Mouse (Mus musculus): ENCODE results near the gene Unc5c. TPM values are rescaled to one million over a fixed set of nuclear protein-coding genes. Genes with fewer than 3 reads are reported as not detected.

The Unc5c gene
- 18.9 and 22.6 TPM in 2 replicates for polyA plus RNA-seq (2015; fragmentation: Nextera tagmentation; extraction: Ambion mirVana)

DNA sequence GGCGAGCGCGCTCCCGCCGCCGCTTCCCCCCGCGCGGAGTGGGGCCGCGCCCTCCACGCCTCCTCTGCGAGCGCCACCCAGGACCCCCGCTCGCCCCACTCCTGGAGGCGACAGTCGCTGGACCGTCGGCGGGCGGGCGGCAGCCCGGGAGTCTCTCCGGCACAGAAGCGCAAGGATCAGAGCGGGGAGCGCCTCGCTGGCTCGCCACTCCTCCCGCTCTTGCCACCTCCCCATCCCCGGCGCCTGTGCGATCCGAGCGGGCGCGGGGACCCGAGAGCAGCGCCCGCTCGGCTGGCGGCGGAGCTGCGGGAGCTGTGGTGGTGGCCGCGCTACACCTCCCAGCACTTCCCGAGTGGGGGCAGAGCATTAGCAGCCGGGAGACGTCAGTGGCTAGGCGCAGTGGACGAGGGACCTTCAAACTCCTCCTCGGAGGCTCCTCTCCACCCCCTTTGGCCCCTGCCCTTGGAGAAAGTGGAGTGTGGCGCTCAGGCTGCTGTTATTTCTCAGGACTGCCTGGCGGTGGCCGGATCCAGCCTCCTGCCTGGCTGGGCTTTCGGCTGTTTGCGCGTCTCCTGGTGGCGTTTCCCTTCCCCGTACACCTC lies at the start of gene Unc5c:
TSS of gene Unc5c (plus strand) at position 113 of the 602 bp plus-strand sequence.
- Histone ChIP-seq H3K9ac (peak within 1 kb of the TSS; percentile 81), H3K4me1 (peaks cover 16% of the 10 kb centered on the region; the same call in 1 of the 2 replicates), H3K4me2 (peak within 1 kb of the TSS; percentile 94), H3K27me3 (peaks cover 28% of the 10 kb centered on the region), H3K36me3 (no peaks in the 10 kb centered on the region), H3K27ac (peak within 1 kb of the TSS; percentile 89), H3K9me3 (no peaks in the 10 kb centered on the region), H3K4me3 (peak within 1 kb of the TSS; percentile 82)
- WGBS, result under 1% methylated on average over 55 of the region's 61 CpGs
- peak; percentile 82 for ATAC-seq (ENCODE audit: insufficient number of reproducible peaks, insufficient read depth, low FRiP score, low TSS enrichment, low read depth)

DNA sequence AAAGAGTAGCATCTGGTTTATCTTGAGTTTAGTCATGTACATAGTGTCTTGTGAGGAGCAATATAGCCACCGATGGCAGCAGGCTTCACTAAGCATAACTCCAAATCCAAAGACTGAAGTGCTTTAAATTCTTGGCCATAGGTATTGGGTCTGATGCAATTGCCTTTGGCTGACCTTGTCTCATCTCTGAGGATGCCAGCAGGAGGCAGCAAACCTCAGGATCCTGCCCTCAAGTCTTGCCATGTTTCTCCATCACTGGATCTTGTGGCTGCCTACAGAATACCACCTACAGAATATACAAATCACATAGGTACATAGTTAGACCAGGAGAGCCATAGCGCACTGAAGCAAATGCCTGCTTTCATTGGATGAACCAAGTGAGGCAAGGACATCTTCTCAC lies 7.5 kb upstream of the Unc5c start:
- ATAC-seq (ENCODE audit: insufficient number of reproducible peaks, insufficient read depth, low FRiP score, low TSS enrichment, low read depth), result no peak

DNA sequence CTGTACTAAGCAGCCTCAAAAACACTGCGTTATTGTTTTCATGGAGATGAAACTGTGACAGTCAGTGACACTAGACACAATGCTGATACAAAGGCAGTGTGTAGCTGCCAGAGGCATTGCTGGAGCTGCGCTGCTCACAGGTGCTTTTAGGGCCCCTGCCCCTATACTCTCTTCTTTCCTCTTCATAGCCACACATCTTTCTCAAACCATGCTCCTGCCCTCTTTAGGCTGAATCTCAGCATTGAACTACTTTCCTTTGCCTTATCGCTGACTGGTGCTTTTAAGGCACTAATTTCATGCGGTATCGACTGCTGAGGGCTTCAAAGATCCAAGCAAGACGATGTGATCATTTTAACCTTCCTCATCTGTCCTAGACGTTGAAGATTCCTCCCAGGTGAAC lies 2.5 kb upstream of the Unc5c start:
- Histone ChIP-seq H3K27me3 (peaks cover 28% of the 10 kb centered on the region), H3K4me2 (no peak overlapping the region), H3K4me3 (no peak overlapping the region), H3K4me1 (peaks cover 12% of the 10 kb centered on the region; the same call in 1 of the 2 replicates), H3K27ac (no peak overlapping the region), H3K9ac (no peak overlapping the region), H3K9me3 (no peaks in the 10 kb centered on the region), H3K36me3 (no peaks in the 10 kb centered on the region)
- ATAC-seq (ENCODE audit: insufficient number of reproducible peaks, insufficient read depth, low FRiP score, low TSS enrichment, low read depth), result no peak
- WGBS, result 56% methylated on average over 7 of the region's 7 CpGs

More for the DNA sequence above, 7.5 kb upstream of the Unc5c start:
- 79% methylated on average over 2 of the region's 2 CpGs for WGBS
- H3K9me3 ChIP-seq, result no peaks in the 10 kb centered on the region
- H3K4me1 ChIP-seq, result no peaks in the 10 kb centered on the region
- H3K36me3 ChIP-seq, result no peaks in the 10 kb centered on the region
- H3K9ac ChIP-seq, result no peak overlapping the region
- H3K27me3 ChIP-seq, result peaks cover 6% of the 10 kb centered on the region; the same call in 1 of the 2 replicates
- H3K4me2 ChIP-seq, result no peak overlapping the region
- H3K4me3 ChIP-seq, result no peak overlapping the region
- no peak overlapping the region for H3K27ac ChIP-seq

DNA sequence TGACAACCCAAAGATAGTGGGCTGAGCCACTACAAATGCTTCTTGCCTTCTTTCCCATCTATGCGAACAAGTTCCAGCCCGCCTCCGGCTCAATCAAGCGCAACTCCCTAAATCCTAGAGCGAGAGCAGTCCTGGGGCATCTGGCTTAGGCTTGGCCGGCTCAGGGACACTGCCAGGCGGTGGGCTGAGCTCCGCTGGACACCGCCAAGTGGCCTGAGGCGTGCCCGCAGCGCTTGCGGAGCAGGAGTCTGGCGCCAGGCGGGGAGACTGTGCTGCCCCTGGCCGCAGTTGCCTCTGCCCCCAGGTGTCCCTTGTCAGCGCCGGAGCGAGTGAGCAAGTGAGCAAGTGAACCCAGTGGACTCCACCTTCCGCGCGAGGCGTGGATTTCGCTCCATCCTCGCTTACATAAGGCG lies 319 bp upstream of the Unc5c start:
- Histone ChIP-seq H3K4me1 (peaks cover 16% of the 10 kb centered on the region; the same call in 1 of the 2 replicates), H3K4me2 (peak overlapping the region; percentile 94), H3K9ac (peak overlapping the region; percentile 81), H3K27ac (peak overlapping the region; percentile 89), H3K4me3 (peak overlapping the region; percentile 82), H3K36me3 (no peaks in the 10 kb centered on the region), H3K9me3 (no peaks in the 10 kb centered on the region), H3K27me3 (peaks cover 28% of the 10 kb centered on the region)
- WGBS, result 2% methylated on average over 26 of the region's 26 CpGs
- ATAC-seq (ENCODE audit: insufficient number of reproducible peaks, insufficient read depth, low FRiP score, low TSS enrichment, low read depth), result peak; percentile 29; the same call in 1 of the 2 replicates

DNA sequence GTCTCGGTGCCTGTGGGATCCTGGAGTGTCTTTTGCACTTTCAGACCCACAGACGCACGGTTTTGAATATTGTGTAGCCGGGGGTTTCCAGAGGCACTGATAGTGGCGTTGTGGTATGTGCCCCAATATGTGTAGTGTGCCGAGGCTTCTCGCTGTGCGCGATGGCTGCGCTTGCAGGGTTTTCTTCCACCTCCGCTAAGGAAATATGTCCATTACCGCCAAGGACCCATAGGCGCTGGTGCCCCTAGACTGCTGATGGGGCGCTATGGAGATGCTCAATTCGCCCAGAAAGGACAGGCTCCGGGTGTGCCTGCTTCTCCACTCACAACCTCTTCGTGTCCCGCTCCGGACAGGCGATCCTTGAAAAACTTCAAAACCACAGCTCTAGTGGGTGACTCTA lies 1.0 kb downstream of the Unc5c start:
- H3K4me2 ChIP-seq, result peak overlapping the region; percentile 94
- H3K27me3 ChIP-seq, result peaks cover 28% of the 10 kb centered on the region
- H3K9ac ChIP-seq, result peak overlapping the region; percentile 81
- under 1% methylated on average over 20 of the region's 20 CpGs for WGBS
- peak overlapping the region; percentile 82 for H3K4me3 ChIP-seq
- H3K36me3 ChIP-seq, result no peaks in the 10 kb centered on the region
- H3K4me1 ChIP-seq, result peaks cover 16% of the 10 kb centered on the region; the same call in 1 of the 2 replicates
- peak overlapping the region; percentile 89 for H3K27ac ChIP-seq
- ATAC-seq (ENCODE audit: insufficient number of reproducible peaks, insufficient read depth, low FRiP score, low TSS enrichment, low read depth), result no peak
- H3K9me3 ChIP-seq, result no peaks in the 10 kb centered on the region

DNA sequence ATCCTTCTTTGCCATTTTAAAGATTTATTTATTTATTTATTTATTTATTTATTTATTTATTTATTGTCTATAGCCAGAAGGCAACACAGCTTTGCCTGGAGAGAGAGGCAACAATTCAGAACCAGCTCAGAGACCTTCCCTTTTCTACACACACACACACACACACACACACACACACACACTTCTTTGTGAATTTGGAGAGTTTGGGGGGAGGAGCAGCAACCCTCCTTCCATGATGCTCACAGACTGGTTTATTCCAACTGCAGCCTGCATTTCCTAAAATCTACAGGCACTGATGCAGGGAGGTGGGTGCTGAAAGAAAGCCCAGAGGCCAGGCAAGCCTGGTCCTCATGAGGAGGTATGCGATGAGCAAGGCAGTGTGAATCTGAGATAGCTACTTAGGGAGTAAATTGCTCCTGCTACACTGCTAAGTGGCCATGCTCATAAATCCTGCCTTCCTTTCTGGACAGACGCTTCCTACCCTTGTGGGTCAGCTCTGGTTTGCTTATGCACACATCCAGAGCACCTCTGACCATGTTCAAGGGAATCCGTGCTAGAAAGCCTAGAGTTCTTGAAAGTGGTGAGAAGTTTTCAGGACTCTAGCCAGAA lies 1.8 kb downstream of the Unc5c start:
- peak overlapping the region; percentile 81 for H3K9ac ChIP-seq
- H3K4me2 ChIP-seq, result peak overlapping the region; percentile 94
- WGBS, result 14% methylated on average over 3 of the region's 3 CpGs
- ATAC-seq (ENCODE audit: insufficient number of reproducible peaks, insufficient read depth, low FRiP score, low TSS enrichment, low read depth), result no peak
- peaks cover 28% of the 10 kb centered on the region for H3K27me3 ChIP-seq
- H3K9me3 ChIP-seq, result no peaks in the 10 kb centered on the region
- H3K4me3 ChIP-seq, result peak overlapping the region; percentile 82
- peaks cover 16% of the 10 kb centered on the region; the same call in 1 of the 2 replicates for H3K4me1 ChIP-seq
- H3K27ac ChIP-seq, result peak overlapping the region; percentile 89
- no peaks in the 10 kb centered on the region for H3K36me3 ChIP-seq

DNA sequence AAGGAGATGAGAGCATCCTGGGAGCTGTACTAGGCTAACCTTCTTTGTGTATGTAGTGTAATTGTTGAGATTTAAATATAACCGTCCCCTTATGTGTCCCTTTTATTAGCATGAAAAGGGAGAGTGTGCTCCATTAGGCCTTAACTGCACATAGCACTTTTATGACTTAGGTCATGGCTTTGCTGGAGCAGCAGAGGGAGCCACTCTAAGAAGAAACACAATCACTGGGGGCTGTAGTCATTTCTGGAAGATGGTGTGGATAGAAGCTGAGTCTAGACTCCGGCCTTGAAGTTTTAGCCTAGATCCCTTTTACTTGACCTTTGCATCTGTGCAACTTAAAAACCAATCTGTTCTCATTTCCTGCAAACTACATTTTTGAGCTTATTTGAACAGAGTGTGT lies 4.3 kb downstream of the Unc5c start:
- Histone ChIP-seq H3K9ac (no peak overlapping the region), H3K4me3 (no peak overlapping the region), H3K9me3 (no peaks in the 10 kb centered on the region), H3K4me2 (peak overlapping the region; percentile 94), H3K27me3 (peaks cover 8% of the 10 kb centered on the region), H3K36me3 (no peaks in the 10 kb centered on the region), H3K27ac (no peak overlapping the region), H3K4me1 (peaks cover 14% of the 10 kb centered on the region; the same call in 1 of the 2 replicates)
- ATAC-seq (ENCODE audit: insufficient number of reproducible peaks, insufficient read depth, low FRiP score, low TSS enrichment, low read depth), result no peak
- 60% methylated on average over 2 of the region's 2 CpGs for WGBS

- no peak for ATAC-seq (ENCODE audit: insufficient number of reproducible peaks, insufficient read depth, low FRiP score, low TSS enrichment, low read depth)
- Histone ChIP-seq H3K4me1 (peaks cover 15% of the 10 kb centered on the region), H3K9me3 (no peaks in the 10 kb centered on the region), H3K9ac (no peak overlapping the region), H3K27ac (no peak overlapping the region), H3K4me3 (no peak overlapping the region), H3K36me3 (no peaks in the 10 kb centered on the region), H3K27me3 (no peaks in the 10 kb centered on the region), H3K4me2 (no peak overlapping the region)
- WGBS, result 71% methylated on average over 5 of the region's 5 CpGs
Measured at GRCm38 (mm10) chr3:141473205-141473604, 8.2 kb downstream of the Unc5c start.

GRCm38 (mm10) chr3:141475389-141475788 lies 10.4 kb downstream of the Unc5c start:
- H3K4me2 ChIP-seq, result no peak overlapping the region
- H3K9ac ChIP-seq, result no peak overlapping the region
- H3K9me3 ChIP-seq, result no peaks in the 10 kb centered on the region
- 84% methylated on average over 5 of the region's 5 CpGs for WGBS
- H3K36me3 ChIP-seq, result no peaks in the 10 kb centered on the region
- no peak overlapping the region for H3K4me3 ChIP-seq
- no peak overlapping the region for H3K27ac ChIP-seq
- peaks cover 16% of the 10 kb centered on the region for H3K4me1 ChIP-seq
- no peaks in the 10 kb centered on the region for H3K27me3 ChIP-seq
- ATAC-seq (ENCODE audit: insufficient number of reproducible peaks, insufficient read depth, low FRiP score, low TSS enrichment, low read depth), result no peak

- no peak overlapping the region for H3K4me3 ChIP-seq
- no peaks in the 10 kb centered on the region for H3K27me3 ChIP-seq
- peaks cover 16% of the 10 kb centered on the region for H3K4me1 ChIP-seq
- 27% methylated on average over 6 of the region's 6 CpGs for WGBS
- H3K9ac ChIP-seq, result no peak overlapping the region
- H3K27ac ChIP-seq, result no peak overlapping the region
- no peak for ATAC-seq (ENCODE audit: insufficient number of reproducible peaks, insufficient read depth, low FRiP score, low TSS enrichment, low read depth)
- no peaks in the 10 kb centered on the region for H3K9me3 ChIP-seq
- H3K4me2 ChIP-seq, result no peak overlapping the region
- H3K36me3 ChIP-seq, result no peaks in the 10 kb centered on the region
Measured at GRCm38 (mm10) chr3:141475919-141476318, 10.9 kb downstream of the Unc5c start.

DNA sequence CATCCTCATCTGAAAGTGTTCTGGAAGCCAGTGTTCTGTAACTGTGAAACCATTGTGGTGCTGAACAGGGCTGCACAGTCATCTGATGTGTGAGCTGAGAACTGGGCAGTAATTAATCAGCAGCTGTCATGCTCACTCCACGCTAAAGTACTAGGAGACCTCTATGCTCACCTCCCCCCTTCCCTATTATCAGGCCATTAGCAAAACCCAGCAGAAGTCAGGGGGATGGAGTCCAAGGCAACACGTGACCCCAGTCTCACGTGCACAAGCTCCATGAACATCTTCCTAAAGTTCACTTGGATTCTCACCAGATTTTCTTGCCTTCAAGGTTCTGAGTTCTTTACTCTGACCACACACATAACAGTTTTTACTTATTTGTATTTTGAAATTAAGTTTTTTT lies 11.7 kb downstream of the Unc5c start:
- H3K9me3 ChIP-seq, result no peaks in the 10 kb centered on the region
- no peak overlapping the region for H3K4me3 ChIP-seq
- ATAC-seq (ENCODE audit: insufficient number of reproducible peaks, insufficient read depth, low FRiP score, low TSS enrichment, low read depth), result no peak
- H3K27me3 ChIP-seq, result no peaks in the 10 kb centered on the region
- H3K4me1 ChIP-seq, result peaks cover 16% of the 10 kb centered on the region
- no peak overlapping the region for H3K4me2 ChIP-seq
- 44% methylated on average over 3 of the region's 3 CpGs for WGBS
- H3K36me3 ChIP-seq, result no peaks in the 10 kb centered on the region
- no peak overlapping the region for H3K9ac ChIP-seq
- no peak overlapping the region for H3K27ac ChIP-seq

DNA sequence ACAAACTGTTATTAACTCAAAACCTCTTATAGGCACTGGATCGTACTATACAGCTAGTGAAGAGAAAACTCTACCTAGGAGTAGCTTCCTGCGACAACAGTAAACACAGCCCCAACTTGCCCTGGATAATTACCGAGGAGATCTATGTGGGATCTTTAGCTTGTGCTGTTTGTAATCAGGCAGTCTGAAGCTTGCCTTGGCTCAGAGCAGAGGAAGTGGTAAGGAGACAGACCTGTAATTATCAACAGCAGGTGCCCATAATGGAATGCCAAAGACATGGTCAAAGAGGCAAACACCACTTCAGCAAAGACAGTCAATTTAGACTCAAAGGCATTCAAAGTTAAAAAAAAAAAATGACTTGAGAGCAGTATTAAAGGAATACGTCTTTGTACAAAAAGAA lies 17.4 kb downstream of the Unc5c start:
- H3K9ac ChIP-seq, result no peak overlapping the region
- no peak for ATAC-seq (ENCODE audit: insufficient number of reproducible peaks, insufficient read depth, low FRiP score, low TSS enrichment, low read depth)
- no peak overlapping the region for H3K4me3 ChIP-seq
- no peaks in the 10 kb centered on the region for H3K9me3 ChIP-seq
- 0 out of 2 replicates have a peak, but pooled peaks cover 3% of the 10 kb centered on the region for H3K4me1 ChIP-seq
- H3K36me3 ChIP-seq, result no peaks in the 10 kb centered on the region
- no peaks in the 10 kb centered on the region for H3K27me3 ChIP-seq
- WGBS, result 39% methylated on average over 4 of the region's 4 CpGs
- H3K27ac ChIP-seq, result no peak overlapping the region
- H3K4me2 ChIP-seq, result no peak overlapping the region

Measured in embryonic facial prominence, embryonic 13.5 days (tissue).